Mouse (Mus musculus): ENCODE data around the gene Uvrag.
A peak's percentile ranks its signal among the peaks of the same experiment; 100 is the strongest.

The Uvrag gene

GRCm38 (mm10) chr7:98848899-98849640 is 291.9 kb downstream of the Uvrag start:
- no peak for DNase-seq (ENCODE audit: low spot score)

- DNase-seq (ENCODE audit: low spot score) = no peak
Observed at GRCm38 (mm10) chr7:98843649-98844048, 297.3 kb downstream of the Uvrag start.

GRCm38 (mm10) chr7:98842997-98843396 is 297.9 kb downstream of the Uvrag start:
- no peak for DNase-seq (ENCODE audit: low spot score)

- DNase-seq (ENCODE audit: low spot score) = no peak
Observed at GRCm38 (mm10) chr7:98841802-98842201, 299.1 kb downstream of the Uvrag start.

GRCm38 (mm10) chr7:98840771-98841170 is 300.2 kb downstream of the Uvrag start:
- DNase-seq (ENCODE audit: low spot score) = no peak

- DNase-seq (ENCODE audit: low spot score) = no peak
Observed at GRCm38 (mm10) chr7:98839312-98839711, 301.6 kb downstream of the Uvrag start.

- peak; percentile 50 for DNase-seq (ENCODE audit: low spot score)
Observed at GRCm38 (mm10) chr7:98838729-98839141, 302.2 kb downstream of the Uvrag start.

GRCm38 (mm10) chr7:98837901-98838300 is 303.0 kb downstream of the Uvrag start:
- peak; percentile 73 for DNase-seq (ENCODE audit: low spot score)

- DNase-seq (ENCODE audit: low spot score) = peak; percentile 77
Observed at GRCm38 (mm10) chr7:98836646-98837045, 304.3 kb downstream of the Uvrag start.

- no peak for DNase-seq (ENCODE audit: low spot score)
Observed at GRCm38 (mm10) chr7:98835519-98836441, 305.2 kb downstream of the Uvrag start.

All from urinary bladder, postnatal 25 days (tissue).